Mouse (Mus musculus) small intestine, adult 2 months (tissue): ENCODE data around the gene Ube2e3. TPM values are rescaled to one million over a fixed set of nuclear protein-coding genes. Genes with fewer than 3 reads are reported as not detected.

Experiments
- H3K27ac ChIP-seq: fragments of 200-500 bp; 2 replicates; pipeline ENCODE4 v1.5.1; 2012; ENCODE audit warnings: low read depth, low read length, control low read depth, inconsistent platforms; ENCODE audit not compliant: insufficient read depth
- H3K27me3 ChIP-seq: fragments of 200-500 bp; 2 replicates; pipeline ENCODE4 v1.6.1; 2012; ENCODE audit warnings: mild to moderate bottlenecking, moderate library complexity, low read length, inconsistent platforms; ENCODE audit not compliant: control insufficient read depth, insufficient read depth
- H3K36me3 ChIP-seq: fragments of 200-500 bp; 2 replicates; pipeline ENCODE4 v1.6.1; 2012; ENCODE audit warnings: mild to moderate bottlenecking, low read length, control low read depth, inconsistent platforms; ENCODE audit not compliant: control insufficient read depth, insufficient read depth
- H3K4me1 ChIP-seq: fragments of 200-500 bp; 2 replicates; pipeline ENCODE4 v1.6.1; 2012; ENCODE audit warnings: low read length, inconsistent platforms, mixed read lengths; ENCODE audit not compliant: control insufficient read depth, insufficient read depth, insufficient read length
- H3K4me3 ChIP-seq: fragments of 200-500 bp; 2 replicates; pipeline ENCODE4 v1.5.1; 2012; ENCODE audit warnings: low read depth, mild to moderate bottlenecking, control low read depth, inconsistent platforms, low read length, moderate library complexity
- CTCF ChIP-seq: fragments of 200-500 bp; IDR thresholded peaks from 2 replicates; pipeline ENCODE4 v1.5.1; 2012; ENCODE audit warnings: low read depth, mild to moderate bottlenecking, control low read depth, inconsistent platforms, low read length, moderate library complexity, mixed read lengths; ENCODE audit not compliant: insufficient replicate concordance, insufficient read length; ENCODE audit errors: extremely low read depth
- POLR2A ChIP-seq: fragments of 200-500 bp; IDR thresholded peaks from 2 replicates; pipeline ENCODE4 v1.6.1; 2012; ENCODE audit warnings: low read depth, mild to moderate bottlenecking, control low read depth, inconsistent platforms, low read length, moderate library complexity
- WGBS: fragments of 180-500 bp; shearing (Covaris S2); methylation state at CpG from one replicate; pipeline ENCODE4 v1.1.7; 2018; 5-methylcytosine and 5-hydroxymethylcytosine counted together
- polyA plus RNA-seq: library from polyadenylated mRNA; depleted of rRNA; stranded (reverse); fragments of >200 nt; gene quantifications from 2 replicates; pipeline ENCODE4 v1.2.3, GENCODE M21; 2012

Gene Ube2e3
- polyA plus RNA-seq, 1 experiment, result 32.7 TPM

- peaks cover 5% of the 10 kb centered on the region; the same call in 1 of the 2 replicates for H3K4me1 ChIP-seq
- TF ChIP-seq CTCF (no peak), POLR2A (no peak)
- H3K27me3 ChIP-seq, result no peaks in the 10 kb centered on the region
- H3K36me3 ChIP-seq, result no peaks in the 10 kb centered on the region
- WGBS, result 69% methylated on average over 3 of the region's 3 CpGs
- no peak overlapping the region for H3K27ac ChIP-seq
- no peak overlapping the region for H3K4me3 ChIP-seq
These were observed 15.0 kb downstream of the Ube2e3 start for GRCm38 (mm10) chr2:78882743-78883433.

- 55% methylated on average over 2 of the region's 2 CpGs for WGBS
- Histone ChIP-seq H3K36me3 (no peaks in the 10 kb centered on the region), H3K4me3 (no peak overlapping the region), H3K27me3 (no peaks in the 10 kb centered on the region), H3K27ac (no peak overlapping the region), H3K4me1 (peaks cover 5% of the 10 kb centered on the region; the same call in 1 of the 2 replicates)
- TF ChIP-seq POLR2A, result no peak
- no peak for TF ChIP-seq CTCF
These were observed 18.5 kb downstream of the Ube2e3 start for GRCm38 (mm10) chr2:78886446-78886845.

- TF ChIP-seq POLR2A, result no peak
- TF ChIP-seq CTCF, result no peak
- H3K27me3 ChIP-seq, result no peaks in the 10 kb centered on the region
- peak overlapping the region; percentile 48; the same call in 1 of the 2 replicates for H3K27ac ChIP-seq
- H3K4me1 ChIP-seq, result peaks cover 2% of the 10 kb centered on the region; the same call in 1 of the 2 replicates
- no peaks in the 10 kb centered on the region for H3K36me3 ChIP-seq
- no peak overlapping the region for H3K4me3 ChIP-seq
- 8% methylated on average over 3 of the region's 3 CpGs for WGBS
These were observed 20.3 kb downstream of the Ube2e3 start for GRCm38 (mm10) chr2:78888190-78888589.

GRCm38 (mm10) chr2:78895216-78895615, 27.3 kb downstream of the Ube2e3 start:
- 80% methylated on average over 2 of the region's 2 CpGs for WGBS
- Histone ChIP-seq H3K27me3 (no peaks in the 10 kb centered on the region), H3K4me1 (no peaks in the 10 kb centered on the region; the same call in 1 of the 2 replicates), H3K36me3 (no peaks in the 10 kb centered on the region), H3K27ac (no peak overlapping the region), H3K4me3 (no peak overlapping the region)
- TF ChIP-seq POLR2A (no peak), CTCF (no peak)

- Histone ChIP-seq H3K27me3 (no peaks in the 10 kb centered on the region), H3K4me3 (no peak overlapping the region), H3K4me1 (peaks cover 2% of the 10 kb centered on the region; the same call in 1 of the 2 replicates), H3K36me3 (no peaks in the 10 kb centered on the region), H3K27ac (no peak overlapping the region)
- WGBS, result 42% methylated on average over 3 of the region's 3 CpGs
- TF ChIP-seq POLR2A, result no peak
- TF ChIP-seq CTCF, result no peak
These were observed 38.0 kb downstream of the Ube2e3 start for GRCm38 (mm10) chr2:78905916-78906315.

GRCm38 (mm10) chr2:78911516-78911915, 43.6 kb downstream of the Ube2e3 start:
- H3K4me1 ChIP-seq, result no peaks in the 10 kb centered on the region
- H3K27ac ChIP-seq, result no peak overlapping the region
- TF ChIP-seq CTCF (no peak), POLR2A (no peak)
- no peak overlapping the region for H3K4me3 ChIP-seq
- H3K27me3 ChIP-seq, result no peaks in the 10 kb centered on the region
- H3K36me3 ChIP-seq, result no peaks in the 10 kb centered on the region

GRCm38 (mm10) chr2:78914861-78915260, 46.9 kb downstream of the Ube2e3 start:
- 56% methylated on average over 2 of the region's 2 CpGs for whole genome bisulfite sequencing
- Histone ChIP-seq H3K4me3 (no peak overlapping the region), H3K27me3 (no peaks in the 10 kb centered on the region), H3K27ac (no peak overlapping the region), H3K36me3 (peaks cover 6% of the 10 kb centered on the region; the same call in 1 of the 2 replicates), H3K4me1 (no peaks in the 10 kb centered on the region)
- TF ChIP-seq POLR2A, result no peak
- no peak for TF ChIP-seq CTCF
